15 mouse cellular contexts compared by ENCODE assay signal in the genomic region with DNA sequence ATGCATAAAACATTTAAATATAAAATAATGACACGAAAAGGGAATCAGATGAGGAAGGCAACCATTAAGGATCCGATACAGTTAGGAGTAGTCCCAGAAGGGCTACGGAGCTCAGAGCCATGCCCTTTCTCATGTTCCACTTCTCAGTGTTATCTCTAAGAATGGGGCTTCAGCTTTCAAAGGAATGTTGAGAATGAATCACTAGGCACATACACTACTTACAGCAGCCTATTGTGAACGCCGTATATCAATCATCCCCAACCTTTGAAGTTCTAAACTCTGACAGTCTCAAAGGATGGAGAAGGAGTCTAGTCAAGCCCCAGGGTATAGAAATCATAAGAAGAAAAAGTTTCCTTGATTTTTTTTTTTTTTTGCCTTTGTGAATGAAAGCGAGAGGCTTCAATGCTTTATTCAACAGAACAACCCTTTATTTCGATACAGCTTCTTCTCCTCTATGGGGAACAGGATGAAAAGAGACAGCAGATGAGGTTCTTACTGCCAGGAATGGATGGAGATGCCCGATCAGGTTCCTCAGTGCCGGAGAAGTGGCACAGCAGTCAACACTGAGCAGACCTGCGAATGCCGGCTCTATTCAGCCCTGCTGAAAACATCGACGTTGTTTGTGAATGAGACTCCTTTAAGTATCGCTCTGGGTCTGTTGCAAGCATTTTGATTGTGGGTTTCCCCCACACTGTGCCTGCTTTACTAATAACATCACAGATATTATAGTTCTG.
DNase-seq lines count a peak whose midpoint lies in the region; ATAC-seq and TF ChIP-seq lines count a peak whose summit lies in the region.
"Had no signal": no experiment of that assay in that cellular context is flagged by ENCODE, and none has a peak within 500 bp of the region (broad histone marks: within the 10 kb centered on the region; RNA-seq: fewer than 3 reads in every experiment).

No protein-coding gene starts in this region.

- in situ Hi-C loops in ES-E14 (cut with MboI; ENCODE audit: low sequenced_read_pairs in 2 of 2, unreplicated experiment in 2 of 2), result no loop called here

- intact Hi-C loops in heart, adult 2 months (cut with DNase I), result no loop called here

- TF ChIP-seq EP300 in heart, adult 2 months (IDR thresholded peaks at IDR 0.05; ENCODE audit: insufficient read depth, low read depth, low read length), result no peak

- no peak for ATAC-seq in heart, embryonic 11.5 days (replicated peaks; ENCODE audit: insufficient number of reproducible peaks, low FRiP score, low TSS enrichment)
- no peak for ATAC-seq in embryonic facial prominence, embryonic 15.5 days (ENCODE audit: insufficient number of reproducible peaks, low FRiP score, low TSS enrichment, low read depth)
- ATAC-seq in hindbrain, embryonic 15.5 days (ENCODE audit: low FRiP score, low read depth), result no peak
- ATAC-seq: intestine, embryonic 15.5 days had no signal

- H3K4me1 ChIP-seq in heart, embryonic 11.5 days (ENCODE audit: control insufficient read depth, insufficient read depth, low read length), result no peaks in the 10 kb centered on the region
- no peaks in the 10 kb centered on the region for H3K4me1 ChIP-seq in heart, adult 2 months (ENCODE audit: control insufficient read depth, insufficient read depth, low read length)
- H3K4me1 ChIP-seq in ES-E14 (ENCODE audit: control insufficient read depth in 2 of 2, insufficient read depth in 2 of 2, low read length in 2 of 2, poor library complexity in 1 of 2), result no peaks in the 10 kb centered on the region
- H3K4me1 ChIP-seq in embryonic facial prominence, embryonic 15.5 days, result peaks cover 17% of the 10 kb centered on the region
- H3K4me1 ChIP-seq in hindbrain, embryonic 15.5 days (replicated peaks), result no peaks in the 10 kb centered on the region
- H3K4me1 ChIP-seq: intestine, embryonic 15.5 days; neural tube, embryonic 12.5 days had no signal

- H3K9ac ChIP-seq in heart, embryonic 11.5 days (ENCODE audit: low read depth, low read length), result no peak overlapping the region
- H3K9ac ChIP-seq in heart, adult 2 months (ENCODE audit: low read depth, low read length), result no peak overlapping the region
- H3K9ac ChIP-seq in ES-E14 (ENCODE audit: insufficient read depth, low read depth, low read length, poor library complexity, severe bottlenecking), result no peak overlapping the region
- no peak overlapping the region for H3K9ac ChIP-seq in embryonic facial prominence, embryonic 15.5 days
- no peak overlapping the region for H3K9ac ChIP-seq in hindbrain, embryonic 15.5 days
- H3K9ac ChIP-seq: intestine, embryonic 15.5 days; limb, embryonic 12.5 days; neural tube, embryonic 12.5 days had no signal

- no peak for DNase-seq in heart, adult 2 months
- peak; percentile 3 for DNase-seq in ES-E14 (ENCODE audit: low read depth, low spot score)
- no peak for DNase-seq in cerebellum, adult 11 months
- no peak for DNase-seq in cerebellum, postnatal 10 days
- no peak for DNase-seq in adrenal gland, postnatal 14 days
- DNase-seq: cerebellum, adult 9-10 months; gastrocnemius, postnatal 14 days; kidney, postnatal 25 days; thymus, adult 2 months had no signal

- peak overlapping the region; percentile 17; the same call in 1 of the 2 replicates for H3K4me2 ChIP-seq in heart, embryonic 11.5 days
- H3K4me2 ChIP-seq in embryonic facial prominence, embryonic 15.5 days (replicated peaks), result peak overlapping the region; percentile 13; the same call in 1 of the 2 replicates
- peak overlapping the region; percentile 35 for H3K4me2 ChIP-seq in hindbrain, embryonic 15.5 days
- H3K4me2 ChIP-seq: intestine, embryonic 15.5 days; limb, embryonic 12.5 days; neural tube, embryonic 12.5 days had no signal

- H3K4me3 ChIP-seq in heart, embryonic 11.5 days (ENCODE audit: low read depth, low read length), result no peak overlapping the region
- no peak overlapping the region for H3K4me3 ChIP-seq in heart, adult 2 months
- H3K4me3 ChIP-seq in ES-E14 (ENCODE audit: insufficient read depth in 1 of 2, low read depth in 1 of 2, low read length in 2 of 2, poor library complexity in 1 of 2, severe bottlenecking in 1 of 2), result no peak overlapping the region
- H3K4me3 ChIP-seq in embryonic facial prominence, embryonic 15.5 days (replicated peaks), result no peak overlapping the region
- H3K4me3 ChIP-seq in hindbrain, embryonic 15.5 days, result no peak overlapping the region
- H3K4me3 ChIP-seq: intestine, embryonic 15.5 days; limb, embryonic 12.5 days; neural tube, embryonic 12.5 days had no signal

- no peaks in the 10 kb centered on the region for H3K36me3 ChIP-seq in heart, embryonic 11.5 days (ENCODE audit: control insufficient read depth, insufficient read depth, low read length)
- no peaks in the 10 kb centered on the region for H3K36me3 ChIP-seq in heart, adult 2 months (ENCODE audit: control insufficient read depth, insufficient read depth, low read length)
- no peaks in the 10 kb centered on the region for H3K36me3 ChIP-seq in ES-E14 (ENCODE audit: control insufficient read depth, insufficient read depth, low read length, poor library complexity, severe bottlenecking)
- no peaks in the 10 kb centered on the region for H3K36me3 ChIP-seq in embryonic facial prominence, embryonic 15.5 days
- H3K36me3 ChIP-seq in hindbrain, embryonic 15.5 days, result no peaks in the 10 kb centered on the region
- H3K36me3 ChIP-seq: intestine, embryonic 15.5 days; limb, embryonic 12.5 days; neural tube, embryonic 12.5 days had no signal

- no peak for TF ChIP-seq POLR2A in heart, adult 2 months (IDR thresholded peaks at IDR 0.05; ENCODE audit: insufficient read depth, low read depth, low read length)

- no peaks in the 10 kb centered on the region for H3K79me2 ChIP-seq in heart, adult 2 months (replicated peaks; ENCODE audit: control insufficient read depth, insufficient read depth, low read length)

- H3K27ac ChIP-seq in heart, embryonic 11.5 days (ENCODE audit: low read depth, low read length), result no peak overlapping the region
- no peak overlapping the region for H3K27ac ChIP-seq in heart, adult 2 months
- H3K27ac ChIP-seq in ES-E14 (ENCODE audit: insufficient read depth, low read depth, low read length, poor library complexity, severe bottlenecking), result no peak overlapping the region
- H3K27ac ChIP-seq in embryonic facial prominence, embryonic 15.5 days (replicated peaks), result 0 out of 2 replicates have a peak overlapping the region, but pooled peaks have one; percentile 24
- H3K27ac ChIP-seq in hindbrain, embryonic 15.5 days (replicated peaks), result no peak overlapping the region
- H3K27ac ChIP-seq: intestine, embryonic 15.5 days; limb, embryonic 12.5 days; neural tube, embryonic 12.5 days had no signal

- no peaks in the 10 kb centered on the region for H3K9me3 ChIP-seq in heart, embryonic 11.5 days (replicated peaks; ENCODE audit: control insufficient read depth, low read length)
- H3K9me3 ChIP-seq in ES-E14 (ENCODE audit: control insufficient read depth, insufficient read depth, low read depth, low read length), result no peaks in the 10 kb centered on the region
- H3K9me3 ChIP-seq in embryonic facial prominence, embryonic 15.5 days (replicated peaks), result no peaks in the 10 kb centered on the region
- no peaks in the 10 kb centered on the region for H3K9me3 ChIP-seq in hindbrain, embryonic 15.5 days
- H3K9me3 ChIP-seq: intestine, embryonic 15.5 days; limb, embryonic 12.5 days; neural tube, embryonic 12.5 days had no signal

- no peak for TF ChIP-seq CTCF in heart, adult 2 months (IDR thresholded peaks at IDR 0.05)

- no peaks in the 10 kb centered on the region for H3K27me3 ChIP-seq in heart, embryonic 11.5 days (ENCODE audit: control insufficient read depth, insufficient read depth, low read length)
- no peaks in the 10 kb centered on the region for H3K27me3 ChIP-seq in heart, adult 2 months (ENCODE audit: control insufficient read depth, insufficient read depth, low read length)
- no peaks in the 10 kb centered on the region for H3K27me3 ChIP-seq in embryonic facial prominence, embryonic 15.5 days
- no peaks in the 10 kb centered on the region for H3K27me3 ChIP-seq in hindbrain, embryonic 15.5 days
- H3K27me3 ChIP-seq: intestine, embryonic 15.5 days; limb, embryonic 12.5 days; neural tube, embryonic 12.5 days had no signal

- WGBS in heart, embryonic 11.5 days (ENCODE audit: insufficient replicate concordance), result 35% methylated on average over 14 of the region's 14 CpGs
- 55% methylated on average over 14 of the region's 14 CpGs for WGBS in heart, adult 2 months
- WGBS in embryonic facial prominence, embryonic 15.5 days, result 34% methylated on average over 14 of the region's 14 CpGs
- 23% methylated on average over 14 of the region's 14 CpGs for WGBS in hindbrain, embryonic 15.5 days

TF ChIP-seq in ES-E14, 5 proteins besides CTCF, POLR2A, EP300 and RAD21:
- no peak for TF ChIP-seq ZC3H11A (IDR thresholded peaks at IDR 0.05; ENCODE audit: borderline replicate concordance, low read depth, low read length)
- no peak for TF ChIP-seq MAFK (IDR thresholded peaks at IDR 0.05; ENCODE audit: insufficient read depth, low read depth, low read length)
- TF ChIP-seq CHD2 (IDR thresholded peaks at IDR 0.05; ENCODE audit: low read depth, low read length), result no peak
- no peak for TF ChIP-seq HCFC1 (IDR thresholded peaks at IDR 0.05; ENCODE audit: borderline replicate concordance, insufficient read depth, low read length)
- no peak for TF ChIP-seq ZNF384 (IDR thresholded peaks at IDR 0.05; ENCODE audit: low read depth, low read length)
TF ChIP-seq in ES-E14: peak in this region for 0.
